Mouse (Mus musculus) layer of hippocampus, adult 6 months (tissue): ENCODE measurements around the gene Wfdc10. TPM values are rescaled to one million over a fixed set of nuclear protein-coding genes. Genes with fewer than 3 reads are reported as not detected.

ENCODE experiments used
- long read RNA-seq, 2 experiments: library from polyadenylated mRNA; unstranded; transcript quantifications; one replicate each; pipeline ENCODE4 v2.0.0; 2019 to 2020
- polyA plus RNA-seq: library from polyadenylated mRNA; unstranded; fragments of <200 nt; fragmentation: Nextera tagmentation; gene quantifications from 2 replicates; pipeline ENCODE4 v1.2.3, GENCODE M21; 2021

Gene Wfdc10
- not detected in 2 replicates for polyA plus RNA-seq
- long read RNA-seq, experiment 1, result 0 reads
- long read RNA-seq, experiment 2, result 0 reads

DNA sequence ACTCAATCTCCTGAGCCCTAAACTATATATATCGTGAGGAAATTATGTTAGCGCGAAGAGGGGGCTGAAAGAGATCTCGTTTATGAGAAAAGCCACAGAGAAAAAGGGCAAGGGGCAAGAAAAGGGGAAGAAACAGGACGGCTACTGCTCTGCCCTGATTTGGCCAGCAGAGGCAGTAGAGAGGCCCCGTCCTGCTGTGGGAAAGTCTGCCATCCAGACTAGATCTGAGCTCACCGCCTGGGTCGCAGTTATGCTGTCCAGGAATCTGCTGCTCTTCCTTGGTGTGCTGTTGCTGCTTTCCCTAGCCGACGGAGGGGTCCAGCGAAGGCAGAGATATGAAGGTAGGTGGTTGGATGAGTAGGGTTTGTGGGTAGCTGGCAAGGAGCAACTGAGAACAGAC is at the start of gene Wfdc10:
Gene Wfdc10 (plus strand): TSS at position 189 of the 400 bp plus-strand sequence.

DNA sequence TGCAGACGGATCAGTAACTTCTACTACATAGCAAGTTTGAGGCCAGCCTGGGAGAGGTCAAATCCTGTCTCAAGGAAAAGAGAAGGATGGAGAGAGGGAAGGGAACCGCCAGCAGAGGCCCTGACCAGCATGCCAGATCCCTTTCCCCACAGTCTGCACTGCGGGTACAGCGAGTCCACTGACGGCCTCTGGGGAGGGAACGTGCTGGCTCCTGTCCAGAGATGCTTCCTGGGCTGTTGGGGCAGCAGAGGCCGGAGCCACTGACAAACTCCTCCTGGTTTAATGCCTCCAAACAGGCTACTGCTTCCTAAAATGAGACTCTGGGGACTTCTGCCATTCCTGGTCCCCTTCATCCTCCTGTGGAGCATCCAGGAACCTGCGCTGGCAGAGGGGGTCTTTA is 42.4 kb upstream of the Wfdc10 start, which contains the start of the genes Wfdc6b and Wfdc8:
Gene Wfdc6b (plus strand): TSS at position 52 of the 400 bp plus-strand sequence.
Gene Wfdc8 (minus strand): TSS at position 156 of the 400 bp plus-strand sequence.

GRCm38 (mm10) chr2:164638696-164639095 is 17.1 kb upstream of the Wfdc10 start, which contains the start of gene Wfdc16:
Gene Wfdc16, minus strand, starts transcription at chr2:164638796.

DNA sequence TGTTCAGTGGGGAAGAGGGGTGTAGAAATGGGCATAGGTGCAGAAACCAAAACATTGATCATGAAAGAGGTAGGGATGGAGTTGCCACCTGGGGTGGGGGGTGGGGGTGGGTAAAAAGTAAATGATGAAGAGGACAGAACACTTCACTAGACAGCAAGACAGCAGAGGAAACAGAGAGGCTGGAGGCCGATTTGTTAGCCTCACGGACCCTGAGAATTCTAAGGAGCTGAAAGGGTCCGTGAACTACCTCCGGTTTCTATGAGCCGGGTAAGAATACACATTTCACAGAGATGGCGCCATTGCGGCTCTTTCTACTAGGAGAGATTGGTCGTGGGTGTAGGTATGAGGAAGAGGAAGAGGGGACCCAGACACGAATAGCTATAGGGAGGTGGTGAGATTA is 637 bp downstream of the Wfdc10 start, which contains the start of gene Wfdc9:
Gene Wfdc9 (minus strand): TSS at position 101 of the 400 bp plus-strand sequence.

DNA sequence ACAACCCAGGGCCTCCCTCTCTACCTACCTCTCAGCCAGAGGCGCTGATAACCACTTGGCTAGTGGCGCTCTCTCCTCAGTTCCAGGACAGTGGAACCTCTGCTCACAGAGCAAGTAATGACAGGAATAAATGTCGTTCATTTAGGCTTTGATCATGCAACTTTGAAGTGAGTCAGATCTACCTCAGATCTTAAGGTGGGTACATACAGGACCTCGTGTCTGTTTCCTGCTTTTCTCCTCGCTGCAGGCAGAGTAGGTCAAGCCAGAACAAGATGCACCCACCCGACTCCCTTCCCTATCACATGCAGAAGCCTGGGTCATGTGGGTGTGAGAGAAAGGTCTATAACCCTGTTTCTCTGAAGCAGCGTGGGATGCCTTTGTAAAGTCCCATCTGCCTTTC is 18.1 kb downstream of the Wfdc10 start, which contains the start of gene Wfdc11:
Gene Wfdc11 (minus strand): TSS at position 101 of the 400 bp plus-strand sequence.

GRCm38 (mm10) chr2:164684807-164685206 is 29.0 kb downstream of the Wfdc10 start, which contains the start of gene Wfdc13:
Gene Wfdc13, plus strand, starts transcription at chr2:164685107.

DNA sequence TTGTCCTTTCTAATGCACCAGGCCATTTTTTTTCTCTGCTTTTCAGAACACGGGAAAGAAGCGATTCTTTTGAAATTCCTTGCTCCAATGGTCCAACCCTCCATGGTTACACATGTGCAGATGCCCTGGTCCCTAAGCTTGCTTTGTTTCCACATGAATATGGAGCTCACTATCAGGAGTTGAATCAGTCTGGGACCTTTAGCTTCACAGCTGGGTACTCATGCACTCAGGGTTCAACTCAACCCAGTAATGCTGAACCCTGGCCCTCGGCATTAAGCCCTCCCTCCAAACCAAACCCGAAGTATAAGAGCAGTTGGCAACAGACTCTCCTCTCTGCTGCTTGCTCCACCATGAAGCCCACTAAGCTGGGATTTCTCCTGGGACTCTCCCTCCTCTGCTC is 42.4 kb downstream of the Wfdc10 start, which contains the start of gene Spint4:
Gene Spint4 (plus strand): TSS at position 301 of the 400 bp plus-strand sequence.

Other genes with a start within 250 kb of the Wfdc10 start
- gene Sdc4, start 212.2 kb upstream of the Wfdc10 start, polyA plus RNA-seq, result 189 and 290 TPM in 2 replicates
- gene Sys1, start 199.1 kb upstream of the Wfdc10 start, polyA plus RNA-seq, result 122 and 133 TPM in 2 replicates
- 8.3 and 10.1 TPM in 2 replicates for gene Gm20458, start 195.1 kb upstream of the Wfdc10 start, polyA plus RNA-seq
- not detected in 2 replicates for gene Trp53tg5, start 182.3 kb upstream of the Wfdc10 start, polyA plus RNA-seq
- 184 and 200 TPM in 2 replicates for gene Dbndd2, start 169.9 kb upstream of the Wfdc10 start, polyA plus RNA-seq
- 48.8 and 68.4 TPM in 2 replicates for gene Pigt, start 158.5 kb upstream of the Wfdc10 start, polyA plus RNA-seq
- gene Wfdc2, start 93.6 kb upstream of the Wfdc10 start, polyA plus RNA-seq, result 0.52 and 8.3 TPM in 2 replicates
- gene Spint3, start 82.6 kb upstream of the Wfdc10 start, polyA plus RNA-seq, result not detected in 2 replicates
- gene Wfdc6a, start 70.6 kb upstream of the Wfdc10 start, polyA plus RNA-seq, result not detected in 2 replicates
- gene Eppin, start 62.5 kb upstream of the Wfdc10 start, polyA plus RNA-seq, result not detected in 2 replicates
- not detected in 2 replicates for gene Wfdc6b, start 42.5 kb upstream of the Wfdc10 start, polyA plus RNA-seq
- gene Wfdc8, start 42.4 kb upstream of the Wfdc10 start, polyA plus RNA-seq, result not detected in 2 replicates
- not detected in 2 replicates for gene Wfdc16, start 17.2 kb upstream of the Wfdc10 start, polyA plus RNA-seq
- gene Wfdc9, start 537 bp downstream of the Wfdc10 start, polyA plus RNA-seq, result not detected in 2 replicates
- not detected in 2 replicates for gene Wfdc11, start 18.0 kb downstream of the Wfdc10 start, polyA plus RNA-seq
- gene Wfdc13, start 29.1 kb downstream of the Wfdc10 start, polyA plus RNA-seq, result not detected in 2 replicates
- gene Spint4, start 42.5 kb downstream of the Wfdc10 start, polyA plus RNA-seq, result not detected in 2 replicates
- not detected in 2 replicates for gene Spint5, start 59.3 kb downstream of the Wfdc10 start, polyA plus RNA-seq
- 3.3 and 3.5 TPM in 2 replicates for gene Wfdc3, start 89.9 kb downstream of the Wfdc10 start, polyA plus RNA-seq
- gene Dnttip1, start 89.9 kb downstream of the Wfdc10 start, polyA plus RNA-seq, result 4.1 and 5.2 TPM in 2 replicates
- 0.83 and 0.95 TPM in 2 replicates for gene Ube2c, start 113.9 kb downstream of the Wfdc10 start, polyA plus RNA-seq
- not detected in 2 replicates for gene Tnnc2, start 123.9 kb downstream of the Wfdc10 start, polyA plus RNA-seq
- 39.6 and 48.3 TPM in 2 replicates for gene Snx21, start 129.8 kb downstream of the Wfdc10 start, polyA plus RNA-seq
- 19.2 and 21.1 TPM in 2 replicates for gene Acot8, start 148.8 kb downstream of the Wfdc10 start, polyA plus RNA-seq
- gene Zswim3, start 149.1 kb downstream of the Wfdc10 start, polyA plus RNA-seq, result 10.3 and 10.8 TPM in 2 replicates
- 26.3 and 29.5 TPM in 2 replicates for gene Zswim1, start 166.6 kb downstream of the Wfdc10 start, polyA plus RNA-seq
- gene Spata25, start 172.5 kb downstream of the Wfdc10 start, polyA plus RNA-seq, result not detected in 2 replicates
- 131 and 133 TPM in 2 replicates for gene Ctsa, start 176.8 kb downstream of the Wfdc10 start, polyA plus RNA-seq
- 5.4 and 5.6 TPM in 2 replicates for gene Neurl2, start 177.4 kb downstream of the Wfdc10 start, polyA plus RNA-seq
- 123 and 144 TPM in 2 replicates for gene Pltp, start 201.7 kb downstream of the Wfdc10 start, polyA plus RNA-seq
- 84.4 and 85.2 TPM in 2 replicates for gene Pcif1, start 223.3 kb downstream of the Wfdc10 start, polyA plus RNA-seq